Mouse (Mus musculus) intestine, embryonic 14.5 days (tissue): ENCODE measurements around the gene Pigo. TPM values are rescaled to one million over a fixed set of nuclear protein-coding genes. Genes with fewer than 3 reads are reported as not detected.
A peak's percentile ranks its signal among the peaks of the same experiment; 100 is the strongest.

Experiments
- ATAC-seq: fragments of 200-750 bp; cut with Nextera tagmentation; replicated peaks from 2 replicates; pipeline ENCODE4 v1.8.0; 2017; ENCODE audit warnings: low read depth, moderate number of reproducible peaks, moderate TSS enrichment, moderate library complexity; ENCODE audit not compliant: low FRiP score, low TSS enrichment
- DNase-seq: peaks from one replicate; pipeline ENCODE4 v3.0.0-alpha.2; 2018; ENCODE audit warnings: low spot score
- H3K27ac ChIP-seq: fragments of 300-500 bp; sonication (generic); 2 replicates; pipeline ENCODE4 v1.5.1; 2014; ENCODE audit warnings: low read depth, mild to moderate bottlenecking, control low read depth
- H3K27me3 ChIP-seq: fragments of 300-500 bp; sonication (generic); replicated peaks from 2 replicates; pipeline ENCODE4 v1.6.1; 2014; ENCODE audit warnings: low read length, control low read depth; ENCODE audit not compliant: control insufficient read depth, insufficient read depth
- H3K36me3 ChIP-seq: fragments of 300-500 bp; sonication (generic); 2 replicates; pipeline ENCODE4 v1.6.1; 2014; ENCODE audit warnings: low read length, control low read depth; ENCODE audit not compliant: control insufficient read depth, insufficient read depth
- H3K4me1 ChIP-seq: fragments of 300-500 bp; sonication (generic); replicated peaks from 2 replicates; pipeline ENCODE4 v1.6.1; 2014; ENCODE audit warnings: low read length, control low read depth, mixed read lengths; ENCODE audit not compliant: control insufficient read depth, insufficient read depth
- H3K4me2 ChIP-seq: fragments of 300-500 bp; sonication (generic); 2 replicates; pipeline ENCODE4 v1.6.1; 2014; ENCODE audit warnings: low read length
- H3K4me3 ChIP-seq: fragments of 300-500 bp; sonication (generic); 2 replicates; pipeline ENCODE4 v1.5.1; 2014; ENCODE audit warnings: low read depth, low read length, control low read depth, mixed read lengths
- H3K9ac ChIP-seq: fragments of 300-500 bp; sonication (generic); 2 replicates; pipeline ENCODE4 v1.6.1; 2014; ENCODE audit warnings: mild to moderate bottlenecking, low read length
- H3K9me3 ChIP-seq: fragments of 300-500 bp; sonication (generic); 2 replicates; pipeline ENCODE4 v1.6.1; 2016; ENCODE audit warnings: low read length, control low read depth; ENCODE audit not compliant: control insufficient read depth
- WGBS: fragments of 180-500 bp; shearing (Covaris S2); extraction: QIAGEN DNeasy Blood & Tissue Kit; methylation state at CpG from one replicate; pipeline ENCODE4 v1.1.7; 2014; 5-methylcytosine and 5-hydroxymethylcytosine counted together
- polyA plus RNA-seq: library from polyadenylated mRNA; unstranded; fragments of >200 nt; fragmentation: Nextera tagmentation; extraction: Ambion mirVana; gene quantifications from 2 replicates; pipeline ENCODE4 v1.2.1, GENCODE M21; 2014

Gene Pigo
- polyA plus RNA-seq, 1 experiment from 2014 or later = 22.6 TPM

GRCm38 (mm10) chr4:43040114-43040572 lies 14.5 kb upstream of the Pigo start:
- ATAC-seq (peak; percentile 98), DNase-seq (peak; percentile 92)
- Histone ChIP-seq H3K9ac (peak overlapping the region; percentile 58), H3K27ac (no peak overlapping the region; the same call in 1 of the 2 replicates), H3K4me1 (peaks cover 23% of the 10 kb centered on the region), H3K4me3 (peak overlapping the region; percentile 64), H3K27me3 (no peaks in the 10 kb centered on the region), H3K9me3 (no peaks in the 10 kb centered on the region), H3K36me3 (0 out of 2 replicates have a peak, but pooled peaks cover 11% of the 10 kb centered on the region), H3K4me2 (peak overlapping the region; percentile 74)
- 0% methylated on average over 23 of the region's 25 CpGs for WGBS

- no peaks in the 10 kb centered on the region for H3K9me3 ChIP-seq
- peak overlapping the region; percentile 64 for H3K4me3 ChIP-seq
- 0 out of 2 replicates have a peak, but pooled peaks cover 15% of the 10 kb centered on the region for H3K36me3 ChIP-seq
- WGBS = 4% methylated on average over 11 of the region's 11 CpGs
- no peak overlapping the region; the same call in 1 of the 2 replicates for H3K27ac ChIP-seq
- peak overlapping the region; percentile 58 for H3K9ac ChIP-seq
- no peak; the same call in 1 of the 2 replicates for ATAC-seq
- H3K27me3 ChIP-seq = no peaks in the 10 kb centered on the region
- peak overlapping the region; percentile 74 for H3K4me2 ChIP-seq
- DNase-seq = peak; percentile 57
- H3K4me1 ChIP-seq = peaks cover 18% of the 10 kb centered on the region
Observed at GRCm38 (mm10) chr4:43039609-43040008, 14.0 kb upstream of the Pigo start.

- 46% methylated on average over 15 of the region's 15 CpGs for WGBS
- Histone ChIP-seq H3K4me1 (peaks cover 10% of the 10 kb centered on the region), H3K36me3 (peaks cover 22% of the 10 kb centered on the region), H3K4me2 (peak overlapping the region; percentile 74), H3K27me3 (no peaks in the 10 kb centered on the region), H3K27ac (no peak overlapping the region), H3K9me3 (no peaks in the 10 kb centered on the region), H3K9ac (peak overlapping the region; percentile 58), H3K4me3 (peak overlapping the region; percentile 64)
- DNase-seq (no peak), ATAC-seq (no peak)
Observed at GRCm38 (mm10) chr4:43038567-43039495, 13.2 kb upstream of the Pigo start.

DNA sequence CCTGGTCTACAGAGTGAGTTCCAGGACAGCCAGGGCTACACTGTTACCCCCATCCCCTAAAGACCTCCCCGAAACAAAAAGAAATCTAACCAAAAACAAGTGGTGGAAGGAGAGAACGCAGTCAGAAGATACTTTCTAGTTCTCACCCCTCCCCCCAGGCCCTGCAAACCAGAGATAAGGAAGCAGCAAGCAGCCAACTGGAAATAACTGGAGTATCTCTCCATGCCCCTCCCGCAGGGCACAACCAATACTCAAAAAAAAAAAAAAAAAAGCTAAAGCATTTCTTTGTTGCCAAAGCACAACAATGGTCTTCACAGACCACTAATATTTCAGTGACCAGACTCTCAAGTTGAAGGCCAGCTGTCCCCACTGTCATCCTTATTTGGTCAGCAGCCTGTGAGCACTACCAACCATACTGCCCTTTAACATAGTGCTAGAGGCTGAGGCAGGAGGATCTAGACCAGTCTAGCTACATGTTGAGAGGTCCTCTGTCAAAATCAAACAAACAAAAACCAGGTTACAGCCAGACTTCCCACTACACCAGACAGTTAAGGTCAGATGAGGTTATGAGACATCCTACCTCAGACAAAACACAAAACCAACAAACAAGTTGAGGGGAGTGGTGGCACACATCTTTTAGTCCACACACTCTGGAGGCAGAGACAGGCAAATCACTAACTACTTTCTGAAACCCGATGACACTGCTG lies 12.4 kb upstream of the Pigo start:
- no peak overlapping the region for H3K4me2 ChIP-seq
- no peaks in the 10 kb centered on the region for H3K9me3 ChIP-seq
- H3K9ac ChIP-seq = no peak overlapping the region
- WGBS = 77% methylated on average over 4 of the region's 4 CpGs
- H3K4me3 ChIP-seq = no peak overlapping the region
- no peak for DNase-seq
- H3K27me3 ChIP-seq = no peaks in the 10 kb centered on the region
- no peak for ATAC-seq
- no peak overlapping the region for H3K27ac ChIP-seq
- peaks cover 6% of the 10 kb centered on the region for H3K4me1 ChIP-seq
- peaks cover 31% of the 10 kb centered on the region for H3K36me3 ChIP-seq

GRCm38 (mm10) chr4:43036356-43036755 lies 10.7 kb upstream of the Pigo start:
- peaks cover 10% of the 10 kb centered on the region for H3K4me1 ChIP-seq

DNA sequence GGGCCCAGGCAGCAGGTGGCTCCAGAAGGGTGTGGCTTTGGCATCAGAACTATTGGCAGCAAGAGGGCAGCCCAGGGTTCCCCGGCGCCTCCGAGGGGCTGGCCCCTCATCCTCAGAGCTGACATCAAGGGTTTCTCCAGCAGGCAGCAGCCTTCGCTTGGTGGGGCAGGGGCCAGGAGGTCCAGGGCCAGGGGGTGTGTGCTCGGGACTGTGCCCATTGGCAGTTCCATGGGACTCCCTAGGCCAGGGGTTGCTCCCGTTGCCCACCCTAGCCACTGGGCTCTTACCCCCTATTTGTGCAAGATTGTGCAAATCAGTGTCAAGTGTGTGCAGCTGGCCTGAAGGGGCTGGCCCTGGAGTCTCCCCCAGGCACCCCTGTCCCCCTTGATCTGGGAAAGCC lies 10.2 kb upstream of the Pigo start:
- Histone ChIP-seq H3K27ac (no peak overlapping the region), H3K27me3 (no peaks in the 10 kb centered on the region), H3K36me3 (peaks cover 31% of the 10 kb centered on the region), H3K4me3 (no peak overlapping the region), H3K4me2 (no peak overlapping the region), H3K4me1 (peaks cover 10% of the 10 kb centered on the region), H3K9me3 (no peaks in the 10 kb centered on the region), H3K9ac (no peak overlapping the region)
- ATAC-seq (no peak), DNase-seq (no peak)
- WGBS = 85% methylated on average over 6 of the region's 6 CpGs

More at GRCm38 (mm10) chr4:43036356-43036755, 10.7 kb upstream of the Pigo start:
- ATAC-seq = no peak
- Histone ChIP-seq H3K4me2 (no peak overlapping the region), H3K36me3 (peaks cover 31% of the 10 kb centered on the region), H3K27me3 (no peaks in the 10 kb centered on the region), H3K27ac (no peak overlapping the region), H3K9ac (no peak overlapping the region), H3K9me3 (no peaks in the 10 kb centered on the region), H3K4me3 (no peak overlapping the region)
- DNase-seq = no peak
- 80% methylated on average over 10 of the region's 10 CpGs for WGBS

- H3K4me2 ChIP-seq = no peak overlapping the region
- H3K36me3 ChIP-seq = peaks cover 45% of the 10 kb centered on the region
- no peak overlapping the region for H3K4me3 ChIP-seq
- H3K9me3 ChIP-seq = no peaks in the 10 kb centered on the region
- ATAC-seq (no peak), DNase-seq (no peak)
- H3K4me1 ChIP-seq = peaks cover 9% of the 10 kb centered on the region; the same call in 1 of the 2 replicates
- no peak overlapping the region for H3K9ac ChIP-seq
- H3K27me3 ChIP-seq = no peaks in the 10 kb centered on the region
- H3K27ac ChIP-seq = no peak overlapping the region
- WGBS = 82% methylated on average over 14 of the region's 14 CpGs
Observed at GRCm38 (mm10) chr4:43033481-43033880, 7.9 kb upstream of the Pigo start.

DNA sequence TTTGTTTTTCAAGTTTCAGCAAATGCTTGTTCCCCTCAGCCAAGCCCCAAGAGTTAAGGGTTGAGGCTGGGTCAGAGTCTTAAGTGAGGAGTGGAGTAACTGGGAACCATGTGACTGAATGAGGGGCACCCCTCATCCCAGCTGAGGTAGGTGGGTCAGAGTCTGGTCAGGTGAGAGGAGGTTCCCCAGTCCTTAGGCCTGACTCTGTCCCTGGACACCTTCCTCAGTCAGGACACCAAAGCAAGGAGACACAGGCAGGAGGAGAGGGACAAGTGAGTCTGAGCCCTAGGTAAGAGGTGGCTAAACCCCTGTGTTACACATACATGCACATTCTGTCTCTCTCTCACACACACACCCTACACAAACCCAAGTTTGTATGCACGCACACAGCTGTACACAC lies 6.9 kb upstream of the Pigo start:
- DNase-seq (no peak), ATAC-seq (no peak)
- Histone ChIP-seq H3K4me1 (peaks cover 9% of the 10 kb centered on the region; the same call in 1 of the 2 replicates), H3K27ac (no peak overlapping the region), H3K9me3 (no peaks in the 10 kb centered on the region), H3K27me3 (no peaks in the 10 kb centered on the region), H3K36me3 (peaks cover 55% of the 10 kb centered on the region), H3K9ac (no peak overlapping the region), H3K4me3 (no peak overlapping the region), H3K4me2 (no peak overlapping the region)
- WGBS = 93% methylated on average over 1 of the region's 1 CpGs
